ENCODE assay signal across 8 mouse cellular contexts in the genomic region with DNA sequence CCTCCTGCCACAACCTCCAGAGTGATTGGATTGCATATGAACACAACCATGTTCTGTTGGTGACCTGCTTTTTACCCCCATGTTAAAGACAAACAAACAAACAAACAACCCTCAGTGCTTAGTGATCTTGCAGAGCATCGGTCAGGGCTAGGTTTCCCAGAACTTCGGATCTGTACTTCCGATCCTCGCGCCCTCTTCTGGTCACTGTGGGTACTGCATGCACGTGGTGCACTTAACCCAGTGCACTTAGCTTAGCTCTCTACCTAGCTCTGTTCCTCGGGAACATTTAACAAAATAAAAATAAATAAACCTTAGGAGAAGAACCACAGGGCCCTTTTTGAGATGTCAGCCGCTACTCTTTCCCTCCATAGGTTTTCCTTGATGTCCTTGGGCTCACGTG. TPM values are rescaled to one million over a fixed set of nuclear protein-coding genes. Genes with fewer than 3 reads are reported as not detected.
DNase-seq lines count a peak whose midpoint lies in the region; ATAC-seq and TF ChIP-seq lines count a peak whose summit lies in the region.

No protein-coding gene starts in this region.

- H3K27me3 ChIP-seq in thymus, adult 2 months (ENCODE audit: control insufficient read depth, insufficient read depth, low read length): no peaks in the 10 kb centered on the region
- H3K27me3 ChIP-seq in limb, embryonic 10.5 days (ENCODE audit: low read depth, poor library complexity, severe bottlenecking): 0 out of 2 replicates have a peak, but pooled peaks cover 5% of the 10 kb centered on the region
- no peaks in the 10 kb centered on the region for H3K27me3 ChIP-seq in neural tube, embryonic 14.5 days (ENCODE audit: control insufficient read depth, insufficient read depth, low read length)
- H3K27me3 ChIP-seq in heart, embryonic 10.5 days (ENCODE audit: insufficient read depth, poor library complexity, severe bottlenecking): no peaks in the 10 kb centered on the region; the same call in 1 of the 2 replicates

- DNase-seq in gastrocnemius, adult 2 months: peak; percentile 68
- no peak for DNase-seq in gastrocnemius, adult 8-10 months (ENCODE audit: low spot score in 2 of 2)
- DNase-seq in thymus, adult 2 months: peak; percentile 57
- no peak for DNase-seq in thymus, adult 18-20 months
- DNase-seq in embryo, embryonic 11 days: peak; percentile 71
- DNase-seq in limb, embryonic 10.5 days (ENCODE audit: low spot score): peak; percentile 83
- DNase-seq in heart, embryonic 10.5 days (ENCODE audit: low spot score): no peak

- H3K4me3 ChIP-seq in gastrocnemius, adult 2 months: no peak overlapping the region
- H3K4me3 ChIP-seq in thymus, adult 2 months (ENCODE audit: control insufficient read depth, insufficient read depth, low read length): no peak overlapping the region
- no peak overlapping the region for H3K4me3 ChIP-seq in limb, embryonic 10.5 days
- H3K4me3 ChIP-seq in neural tube, embryonic 14.5 days (ENCODE audit: low read depth, low read length): no peak overlapping the region
- no peak overlapping the region for H3K4me3 ChIP-seq in heart, embryonic 10.5 days

- no peak for TF ChIP-seq POLR2A in thymus, adult 2 months (IDR thresholded peaks at IDR 0.05; ENCODE audit: control insufficient read depth, extremely low read depth, insufficient read depth, low read length, poor library complexity)

- H3K4me2 ChIP-seq in neural tube, embryonic 14.5 days (ENCODE audit: low read depth, low read length): no peak overlapping the region

- peak; percentile 70 for TF ChIP-seq CTCF in gastrocnemius, adult 2 months (IDR thresholded peaks at IDR 0.05)
- peak; percentile 73; the same call in 1 of the 2 replicates for TF ChIP-seq CTCF in thymus, adult 2 months (IDR thresholded peaks at IDR 0.05; ENCODE audit: borderline replicate concordance, control insufficient read depth, extremely low read depth, insufficient read depth, low read length, poor library complexity)

- H3K4me1 ChIP-seq in thymus, adult 2 months (replicated peaks; ENCODE audit: control insufficient read depth, insufficient read depth, low read length): peaks cover 6% of the 10 kb centered on the region; the same call in 1 of the 2 replicates
- peaks cover 14% of the 10 kb centered on the region for H3K4me1 ChIP-seq in limb, embryonic 10.5 days
- peaks cover 20% of the 10 kb centered on the region for H3K4me1 ChIP-seq in neural tube, embryonic 14.5 days (ENCODE audit: control insufficient read depth, insufficient read depth, low read length)
- H3K4me1 ChIP-seq in heart, embryonic 10.5 days: peaks cover 23% of the 10 kb centered on the region

- H3K9ac ChIP-seq in neural tube, embryonic 14.5 days (replicated peaks; ENCODE audit: low read depth, low read length): no peak overlapping the region

- no peaks in the 10 kb centered on the region for H3K9me3 ChIP-seq in limb, embryonic 10.5 days (replicated peaks)
- H3K9me3 ChIP-seq in neural tube, embryonic 14.5 days (ENCODE audit: control insufficient read depth, low read length): no peaks in the 10 kb centered on the region
- no peaks in the 10 kb centered on the region for H3K9me3 ChIP-seq in heart, embryonic 10.5 days

- 56% methylated on average over 9 of the region's 9 CpGs for WGBS in thymus, adult 2 months
- WGBS in limb, embryonic 10.5 days: 48% methylated on average over 9 of the region's 9 CpGs
- WGBS in neural tube, embryonic 14.5 days: 47% methylated on average over 9 of the region's 9 CpGs
- 44% methylated on average over 9 of the region's 9 CpGs for WGBS in heart, embryonic 10.5 days

- no peak for ATAC-seq in neural tube, embryonic 14.5 days (ENCODE audit: low read depth)

- H3K27ac ChIP-seq in gastrocnemius, adult 2 months: no peak overlapping the region
- no peak overlapping the region for H3K27ac ChIP-seq in thymus, adult 2 months (ENCODE audit: control insufficient read depth, insufficient read depth, low read length)
- H3K27ac ChIP-seq in limb, embryonic 10.5 days: no peak overlapping the region
- H3K27ac ChIP-seq in neural tube, embryonic 14.5 days (ENCODE audit: low read depth, low read length): peak overlapping the region; percentile 71; the same call in 1 of the 2 replicates
- H3K27ac ChIP-seq in heart, embryonic 10.5 days: no peak overlapping the region

- intact Hi-C loops in gastrocnemius, adult 2 months (cut with DNase I): no loop called here

- no peaks in the 10 kb centered on the region for H3K36me3 ChIP-seq in thymus, adult 2 months (ENCODE audit: control insufficient read depth, insufficient read depth, low read length)
- H3K36me3 ChIP-seq in limb, embryonic 10.5 days: no peaks in the 10 kb centered on the region
- no peaks in the 10 kb centered on the region for H3K36me3 ChIP-seq in neural tube, embryonic 14.5 days (ENCODE audit: control insufficient read depth, insufficient read depth, low read length)
- H3K36me3 ChIP-seq in heart, embryonic 10.5 days: no peaks in the 10 kb centered on the region

RNA-seq across cellular contexts. Expression of a gene that starts 34.6 kb away (rescaled TPM):
- total RNA-seq in gastrocnemius, adult 2 months (2021): 10 to 100 TPM; 44.2 to 55.4 TPM
- 10 to 100 TPM; 27.0 to 55.7 (median 39.4) TPM for total RNA-seq in gastrocnemius, adult 8-10 months (2022)
- polyA plus RNA-seq in thymus, adult 2 months (2012; rRNA removed): 32.8 and 37.6 TPM in 2 replicates
- 3.7 and 5.5 TPM in 2 replicates for polyA plus RNA-seq in limb, embryonic 10.5 days (2016; fragmentation: Nextera tagmentation; extraction: Ambion mirVana)
- 1.7 and 7.0 TPM in 2 replicates for polyA plus RNA-seq in neural tube, embryonic 14.5 days (2014; fragmentation: Nextera tagmentation; extraction: Ambion mirVana)
- polyA plus RNA-seq in heart, embryonic 10.5 days (2016; fragmentation: Nextera tagmentation; extraction: Ambion mirVana): 134 and 256 TPM in 2 replicates

RNA-seq across cellular contexts. Expression of a gene that starts 48.2 kb away (rescaled TPM):
- total RNA-seq in gastrocnemius, adult 2 months (2021): 1 to 10 TPM; 1.2 to 2.2 TPM
- 1 to 10 TPM in 2 of 4 experiments, under 1 TPM in 2; 0.75 to 1.5 (median 1.2) TPM for total RNA-seq in gastrocnemius, adult 8-10 months (2022)
- 2.2 and 3.1 TPM in 2 replicates for polyA plus RNA-seq in thymus, adult 2 months (2012; rRNA removed)
- 1.2 and 3.3 TPM in 2 replicates for polyA plus RNA-seq in limb, embryonic 10.5 days (2016; fragmentation: Nextera tagmentation; extraction: Ambion mirVana)
- polyA plus RNA-seq in neural tube, embryonic 14.5 days (2014; fragmentation: Nextera tagmentation; extraction: Ambion mirVana): 0.94 and 1.8 TPM in 2 replicates
- polyA plus RNA-seq in heart, embryonic 10.5 days (2016; fragmentation: Nextera tagmentation; extraction: Ambion mirVana): 0.73 and 0.91 TPM in 2 replicates

Comparison
In these comparisons a context has a peak if more than half of its experiments do, and no peak if none do; other contexts are left out.
1. DNase-seq: peak in gastrocnemius, adult 2 months (single experiment), thymus, adult 2 months (single experiment), embryo, embryonic 11 days (single experiment) and limb, embryonic 10.5 days (single experiment); none in gastrocnemius, adult 8-10 months (0 of 2), thymus, adult 18-20 months (0 of 2) and heart, embryonic 10.5 days (single experiment).